Mouse (Mus musculus) liver (tissue): Measurements from ENCODE around the gene Eif3l.

ENCODE experiments used
- DNase-seq: peaks from one replicate; pipeline ENCODE4 v3.0.0-alpha.2; 2020; ENCODE audit warnings: mixed read lengths

Gene Eif3l

GRCm38 (mm10) chr15:79127101-79127500, 52.1 kb downstream of the Eif3l start:
- DNase-seq, result no peak

DNA sequence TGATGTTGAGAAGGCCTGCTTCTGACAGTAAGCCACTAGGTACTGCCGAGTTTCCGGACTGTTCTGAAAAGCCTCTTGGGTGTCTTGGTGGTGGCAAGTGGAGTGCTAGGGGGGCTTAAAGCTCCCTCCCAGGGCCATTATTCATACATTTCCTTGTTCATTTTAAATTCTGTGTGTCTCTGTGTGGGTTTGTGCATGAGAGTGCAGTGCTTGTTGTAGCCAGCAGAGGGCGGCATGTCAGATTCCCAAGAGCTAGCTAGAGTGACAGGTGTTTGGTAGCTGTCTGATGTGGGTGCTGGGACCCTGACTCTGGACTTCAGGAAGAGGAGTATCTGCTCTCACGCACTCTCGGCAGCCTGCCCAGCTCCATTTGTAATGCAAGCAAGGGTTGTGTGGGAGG, 53.2 kb downstream of the Eif3l start:
- no peak for DNase-seq

- DNase-seq, result no peak
Measured at GRCm38 (mm10) chr15:79129311-79129710, 54.3 kb downstream of the Eif3l start.

DNA sequence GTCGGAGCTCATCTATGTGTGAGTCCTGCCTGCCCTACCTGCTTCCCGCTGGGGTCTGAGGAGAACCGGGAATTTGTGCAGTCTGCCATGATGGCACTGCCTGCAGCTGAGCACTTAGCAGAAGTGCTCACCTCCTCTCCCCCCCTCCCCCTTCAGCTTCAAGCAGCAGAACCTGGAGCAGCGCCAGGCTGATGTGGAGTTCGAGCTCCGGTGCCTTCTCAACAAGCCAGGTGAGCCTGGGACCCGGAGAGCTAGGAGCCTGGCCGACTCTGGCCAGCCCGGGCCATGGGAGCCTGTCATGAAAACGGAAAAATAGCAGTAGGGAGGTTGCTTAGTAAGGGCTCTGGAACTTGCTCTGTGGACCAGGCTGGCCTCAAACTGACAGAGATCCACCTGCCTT, 55.8 kb downstream of the Eif3l start:
- DNase-seq, result no peak

DNA sequence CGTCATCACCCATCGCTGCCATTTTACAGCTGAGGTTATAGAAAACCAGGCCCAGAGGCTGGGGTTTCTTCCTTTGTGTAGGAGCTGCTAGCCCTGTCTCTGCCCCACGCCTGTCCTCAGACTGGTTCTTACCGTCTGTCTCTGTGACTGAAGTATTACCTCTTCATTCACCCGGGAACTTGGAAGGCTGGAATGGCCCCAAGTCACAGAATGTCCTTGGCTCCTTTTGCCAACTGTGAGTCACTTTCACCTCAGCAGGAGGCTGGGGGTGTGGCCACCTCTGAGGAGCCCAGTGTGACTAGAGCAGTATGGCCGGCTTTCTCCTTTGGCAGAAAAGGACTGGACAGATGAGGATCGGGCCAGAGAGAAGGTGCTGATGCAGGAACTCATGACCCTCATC, 56.5 kb downstream of the Eif3l start:
- DNase-seq, result no peak

DNA sequence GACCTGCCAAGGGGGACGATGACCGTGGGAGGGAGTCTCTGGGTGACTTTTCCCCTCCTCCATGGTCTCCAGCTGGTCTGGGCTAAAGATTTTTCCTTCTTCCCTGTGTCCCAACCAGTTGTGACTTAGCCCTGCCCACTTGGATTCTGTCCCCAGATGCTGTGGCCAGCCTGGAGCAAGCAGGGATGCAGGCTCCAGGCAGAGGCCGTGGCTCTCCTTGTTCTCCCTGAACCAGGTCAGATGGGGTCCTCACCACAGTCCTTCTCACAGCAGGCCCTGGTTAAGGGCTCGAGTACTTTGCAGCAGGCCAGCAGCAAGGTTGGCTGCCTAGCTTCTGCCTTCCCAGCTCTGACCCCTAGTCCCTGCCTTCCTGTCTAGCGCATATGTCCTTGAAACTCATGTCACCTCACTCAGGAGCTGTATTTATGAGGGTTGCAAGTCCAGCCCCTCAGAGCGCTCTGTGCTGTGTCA, 58.2 kb downstream of the Eif3l start:
- DNase-seq, result no peak

DNA sequence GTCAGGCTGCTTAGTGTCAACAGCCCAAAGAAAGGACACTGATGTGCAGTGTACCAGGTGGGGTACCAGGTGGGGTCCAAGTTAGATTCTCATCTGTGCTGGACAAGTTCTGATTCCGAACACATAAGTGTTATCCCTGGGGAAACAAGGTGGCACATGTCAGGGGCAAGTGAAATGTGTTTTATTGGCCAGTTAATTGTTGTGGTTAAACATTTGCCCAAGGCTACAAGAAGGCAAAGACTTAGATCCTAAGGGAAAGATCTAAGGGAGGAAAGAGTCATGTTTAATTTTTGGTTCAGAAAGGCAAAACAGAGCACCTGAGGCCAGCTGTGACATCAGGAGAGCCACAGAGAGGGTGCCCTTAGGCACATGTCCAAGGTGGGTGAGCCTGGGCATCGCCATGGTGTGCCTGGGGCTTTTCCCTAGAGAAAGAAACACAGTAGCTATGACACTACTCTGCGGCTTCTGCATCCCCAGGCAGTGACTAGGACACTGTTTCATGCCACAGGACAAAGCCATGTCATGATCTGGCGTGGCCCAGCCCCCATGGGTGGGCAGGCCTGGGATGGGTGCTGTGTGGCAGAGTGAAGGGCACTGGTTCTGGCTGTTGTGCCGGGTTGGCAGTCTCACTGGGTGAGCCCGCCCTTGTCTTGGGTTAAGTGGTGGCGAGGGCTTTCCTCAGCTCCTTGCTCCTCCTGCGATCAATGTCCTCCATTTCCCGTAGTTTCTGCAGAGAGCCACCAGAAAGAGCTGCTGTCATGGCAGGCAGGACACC, 59.7 kb downstream of the Eif3l start:
- no peak for DNase-seq

DNA sequence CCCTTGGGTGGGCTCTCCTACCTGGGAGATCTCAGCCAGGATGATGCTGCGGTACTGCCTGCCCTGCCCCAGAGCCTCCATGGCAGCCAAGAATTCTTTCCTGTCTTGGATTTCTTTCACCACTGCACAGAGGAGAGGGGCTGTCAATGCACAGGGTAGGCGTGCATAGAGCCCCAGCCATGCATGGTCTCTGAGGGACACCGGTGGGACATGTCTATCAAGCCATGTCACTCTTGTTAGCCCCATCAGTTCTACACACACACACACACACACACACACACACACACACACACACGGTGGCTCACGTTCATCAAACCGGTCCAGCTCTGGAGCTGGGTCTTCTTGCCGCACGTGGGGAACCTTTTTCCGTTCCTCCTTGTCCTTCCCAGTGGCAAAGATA, 60.4 kb downstream of the Eif3l start:
- no peak for DNase-seq

DNA sequence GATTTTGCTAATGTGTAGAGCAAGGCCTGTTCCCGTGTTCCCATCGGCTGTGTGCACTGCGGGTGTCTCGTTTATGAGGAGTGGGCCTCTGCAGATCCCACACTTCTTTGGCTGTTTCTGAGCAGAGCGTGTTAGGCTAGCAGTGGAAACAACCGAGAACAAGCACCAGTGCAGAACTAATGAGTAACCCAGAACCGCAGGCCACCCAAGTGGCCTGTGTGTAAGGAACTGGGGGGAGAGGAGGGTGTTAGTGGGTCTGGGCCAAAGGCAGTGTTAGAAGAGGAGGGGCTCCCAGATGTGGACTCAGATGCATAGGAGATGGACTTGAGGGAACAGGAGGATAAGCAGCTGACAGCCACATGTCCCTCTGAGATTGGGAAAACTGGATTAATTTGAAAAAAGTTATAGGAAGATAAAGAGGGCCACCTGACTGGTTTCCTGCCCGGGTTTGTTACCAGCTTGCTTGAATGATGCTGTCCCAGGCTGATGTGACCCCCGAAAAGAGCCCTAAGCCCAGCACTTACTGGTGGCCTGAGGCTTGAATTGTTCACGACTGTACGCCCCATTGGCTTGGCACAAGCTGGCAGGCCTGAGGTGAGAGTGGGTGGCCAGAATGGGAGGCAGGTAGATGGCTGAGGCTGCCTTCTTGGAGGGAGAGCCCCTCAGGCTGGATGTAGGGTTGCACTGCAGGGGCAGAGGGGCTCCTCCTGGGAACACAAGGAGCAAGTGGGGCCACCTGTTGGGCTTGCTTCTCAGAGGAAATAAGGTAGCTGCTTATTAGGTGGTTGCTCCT, 61.0 kb downstream of the Eif3l start:
- DNase-seq, result no peak

- no peak for DNase-seq
Measured at GRCm38 (mm10) chr15:79139640-79140039, 64.7 kb downstream of the Eif3l start.

DNA sequence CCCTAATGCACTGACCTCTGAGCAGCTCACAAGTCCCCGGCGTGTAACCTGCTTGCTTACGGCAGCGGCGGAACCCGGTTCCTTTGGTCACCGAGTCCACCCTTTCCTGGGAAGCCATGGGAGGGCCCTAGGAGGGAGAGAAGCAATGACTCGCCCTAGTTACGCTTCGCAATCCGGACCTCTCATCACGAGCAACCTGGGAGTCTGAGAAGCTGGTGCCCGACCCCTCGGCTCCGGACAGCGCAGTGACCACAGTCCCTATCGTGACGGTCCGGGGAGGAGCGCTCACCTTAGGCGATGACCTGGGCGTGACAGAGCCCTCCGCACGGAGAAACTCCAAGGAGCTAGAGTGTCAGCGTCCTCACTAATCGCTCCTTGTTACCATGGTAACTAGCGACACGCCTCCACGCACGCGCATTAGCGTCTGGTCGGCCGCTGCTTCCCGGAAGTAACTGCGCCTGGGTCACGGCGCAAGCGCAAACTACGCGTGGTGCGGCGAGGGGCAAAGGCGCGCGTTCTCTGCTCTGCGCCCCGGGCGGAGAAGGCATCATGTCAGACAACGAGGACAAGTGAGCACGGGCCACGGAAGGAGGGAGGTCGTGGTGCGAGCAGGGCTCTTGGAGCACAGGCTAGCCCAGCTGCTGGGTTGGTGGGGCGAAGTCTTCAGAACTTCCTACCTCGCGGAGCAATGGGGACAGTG, 66.0 kb downstream of the Eif3l start, which contains the start of the genes Polr2f and 1700088E04Rik:
Gene Polr2f, plus strand, starts transcription at position 144 of the 700 bp plus-strand sequence.
Gene 1700088E04Rik, minus strand, starts transcription at position 388 of the 700 bp plus-strand sequence.
- peak; percentile 96 for DNase-seq

- DNase-seq, result no peak
Measured at GRCm38 (mm10) chr15:79141566-79141917, 66.6 kb downstream of the Eif3l start.

GRCm38 (mm10) chr15:79143316-79143715, 68.3 kb downstream of the Eif3l start:
- no peak for DNase-seq
